Mouse (Mus musculus) limb, embryonic 11.5 days (tissue): Measurements from ENCODE around the gene Kcnc2. TPM values are rescaled to one million over a fixed set of nuclear protein-coding genes. Genes with fewer than 3 reads are reported as not detected.

Source experiments
- ATAC-seq: fragments of 200-750 bp; cut with Nextera tagmentation; 2 replicates; pipeline ENCODE4 v1.8.0; 2017; ENCODE audit warnings: low read depth; ENCODE audit not compliant: insufficient number of reproducible peaks, low FRiP score, low TSS enrichment
- DNase-seq: peaks from one replicate; pipeline ENCODE4 v3.0.0-alpha.2; 2015; ENCODE audit warnings: low spot score
- H3K27ac ChIP-seq: fragments of 300-500 bp; sonication (generic); replicated peaks from 2 replicates; pipeline ENCODE4 v1.5.1; 2014; ENCODE audit warnings: low read depth, mild to moderate bottlenecking, low read length
- H3K27me3 ChIP-seq: fragments of 300-500 bp; sonication (generic); 2 replicates; pipeline ENCODE4 v1.6.1; 2014; ENCODE audit warnings: mild to moderate bottlenecking, low read length, mixed read lengths; ENCODE audit not compliant: control insufficient read depth, insufficient read depth
- H3K36me3 ChIP-seq: fragments of 300-500 bp; sonication (generic); 2 replicates; pipeline ENCODE4 v1.6.1; 2014; ENCODE audit warnings: mild to moderate bottlenecking, low read length, moderate library complexity, mixed read lengths; ENCODE audit not compliant: control insufficient read depth, insufficient read depth
- H3K4me1 ChIP-seq: fragments of 300-500 bp; sonication (generic); 2 replicates; pipeline ENCODE4 v1.6.1; 2014; ENCODE audit warnings: low read length, mixed read lengths; ENCODE audit not compliant: control insufficient read depth, insufficient read depth
- H3K4me2 ChIP-seq: fragments of 300-500 bp; sonication (generic); 2 replicates; pipeline ENCODE4 v1.6.1; 2014; ENCODE audit warnings: low read depth, mild to moderate bottlenecking, moderate library complexity; ENCODE audit not compliant: severe bottlenecking
- H3K4me3 ChIP-seq: fragments of 300-500 bp; sonication (generic); 2 replicates; pipeline ENCODE4 v1.5.1; 2014; ENCODE audit warnings: low read depth, low read length
- H3K9ac ChIP-seq: fragments of 300-500 bp; sonication (generic); 2 replicates; pipeline ENCODE4 v1.6.1; 2014; ENCODE audit warnings: mild to moderate bottlenecking, low read length
- H3K9me3 ChIP-seq: fragments of 300-500 bp; sonication (generic); 2 replicates; pipeline ENCODE4 v1.6.1; 2016; ENCODE audit warnings: low read length; ENCODE audit not compliant: control insufficient read depth
- WGBS: fragments of 180-500 bp; shearing (Covaris S2); extraction: QIAGEN DNeasy Blood & Tissue Kit; methylation state at CpG from one replicate; pipeline ENCODE4 v1.1.7; 2014; 5-methylcytosine and 5-hydroxymethylcytosine counted together
- polyA plus RNA-seq: library from polyadenylated mRNA; unstranded; fragments of >200 nt; fragmentation: Nextera tagmentation; extraction: Ambion mirVana; gene quantifications from 2 replicates; pipeline ENCODE4 v1.2.1, GENCODE M21; 2014

Gene Kcnc2
- polyA plus RNA-seq, 1 experiment from 2014 or later = 0.32 TPM

- no peak overlapping the region for H3K4me2 ChIP-seq
- H3K4me1 ChIP-seq = no peaks in the 10 kb centered on the region
- no peak overlapping the region for H3K4me3 ChIP-seq
- ATAC-seq (no peak), DNase-seq (no peak)
- 77% methylated on average over 2 of the region's 2 CpGs for WGBS
- H3K9me3 ChIP-seq = no peaks in the 10 kb centered on the region
- H3K27me3 ChIP-seq = no peaks in the 10 kb centered on the region
- H3K36me3 ChIP-seq = no peaks in the 10 kb centered on the region
- no peak overlapping the region for H3K9ac ChIP-seq
- H3K27ac ChIP-seq = no peak overlapping the region
Measured at GRCm38 (mm10) chr10:112409525-112409924, 138.6 kb downstream of the Kcnc2 start.

GRCm38 (mm10) chr10:112423327-112423726 lies 152.4 kb downstream of the Kcnc2 start:
- WGBS = 59% methylated on average over 10 of the region's 10 CpGs

GRCm38 (mm10) chr10:112436950-112437349 lies 166.0 kb downstream of the Kcnc2 start:
- Histone ChIP-seq H3K36me3 (no peaks in the 10 kb centered on the region), H3K27ac (no peak overlapping the region), H3K4me3 (no peak overlapping the region), H3K4me2 (no peak overlapping the region), H3K9ac (no peak overlapping the region), H3K27me3 (no peaks in the 10 kb centered on the region), H3K9me3 (no peaks in the 10 kb centered on the region), H3K4me1 (no peaks in the 10 kb centered on the region)
- DNase-seq (no peak), ATAC-seq (no peak)
- WGBS = 80% methylated on average over 2 of the region's 2 CpGs

More at GRCm38 (mm10) chr10:112423327-112423726, 152.4 kb downstream of the Kcnc2 start:
- ATAC-seq (no peak), DNase-seq (peak; percentile 59)
- no peaks in the 10 kb centered on the region for H3K9me3 ChIP-seq
- no peaks in the 10 kb centered on the region for H3K36me3 ChIP-seq
- no peak overlapping the region for H3K9ac ChIP-seq
- no peak overlapping the region for H3K27ac ChIP-seq
- H3K27me3 ChIP-seq = no peaks in the 10 kb centered on the region
- H3K4me1 ChIP-seq = no peaks in the 10 kb centered on the region
- H3K4me3 ChIP-seq = no peak overlapping the region
- no peak overlapping the region for H3K4me2 ChIP-seq

- no peak for ATAC-seq
- Histone ChIP-seq H3K27ac (no peak overlapping the region), H3K9ac (no peak overlapping the region), H3K9me3 (no peaks in the 10 kb centered on the region), H3K4me1 (no peaks in the 10 kb centered on the region), H3K4me2 (no peak overlapping the region), H3K36me3 (no peaks in the 10 kb centered on the region), H3K27me3 (no peaks in the 10 kb centered on the region), H3K4me3 (no peak overlapping the region)
- no peak for DNase-seq
- 80% methylated on average over 4 of the region's 4 CpGs for WGBS
Measured at GRCm38 (mm10) chr10:112444640-112445039, 173.7 kb downstream of the Kcnc2 start.

GRCm38 (mm10) chr10:112450910-112451309 lies 180.0 kb downstream of the Kcnc2 start:
- WGBS = 86% methylated on average over 5 of the region's 5 CpGs
- H3K27me3 ChIP-seq = no peaks in the 10 kb centered on the region

GRCm38 (mm10) chr10:112468689-112469384 lies 197.9 kb downstream of the Kcnc2 start:
- DNase-seq (no peak), ATAC-seq (no peak)
- Histone ChIP-seq H3K4me3 (no peak overlapping the region), H3K4me1 (no peaks in the 10 kb centered on the region), H3K9ac (no peak overlapping the region), H3K27ac (no peak overlapping the region), H3K36me3 (no peaks in the 10 kb centered on the region), H3K9me3 (no peaks in the 10 kb centered on the region), H3K27me3 (no peaks in the 10 kb centered on the region), H3K4me2 (no peak overlapping the region)
- 88% methylated on average over 6 of the region's 6 CpGs for WGBS

More at GRCm38 (mm10) chr10:112450910-112451309, 180.0 kb downstream of the Kcnc2 start:
- Histone ChIP-seq H3K4me3 (no peak overlapping the region), H3K9ac (no peak overlapping the region), H3K4me1 (no peaks in the 10 kb centered on the region), H3K4me2 (no peak overlapping the region), H3K27ac (no peak overlapping the region), H3K9me3 (no peaks in the 10 kb centered on the region), H3K36me3 (no peaks in the 10 kb centered on the region)
- DNase-seq (no peak), ATAC-seq (no peak)

- DNase-seq (no peak), ATAC-seq (no peak)
- Histone ChIP-seq H3K4me2 (no peak overlapping the region), H3K27ac (no peak overlapping the region), H3K36me3 (no peaks in the 10 kb centered on the region), H3K9me3 (no peaks in the 10 kb centered on the region), H3K4me3 (no peak overlapping the region), H3K9ac (no peak overlapping the region), H3K27me3 (no peaks in the 10 kb centered on the region), H3K4me1 (no peaks in the 10 kb centered on the region)
- 83% methylated on average over 6 of the region's 6 CpGs for whole genome bisulfite sequencing
Measured at GRCm38 (mm10) chr10:112474122-112474810, 203.3 kb downstream of the Kcnc2 start.

GRCm38 (mm10) chr10:112481461-112481860 lies 210.5 kb downstream of the Kcnc2 start:
- Histone ChIP-seq H3K4me3 (no peak overlapping the region), H3K4me2 (no peak overlapping the region), H3K36me3 (no peaks in the 10 kb centered on the region), H3K4me1 (no peaks in the 10 kb centered on the region), H3K9ac (no peak overlapping the region), H3K27ac (no peak overlapping the region), H3K27me3 (no peaks in the 10 kb centered on the region), H3K9me3 (no peaks in the 10 kb centered on the region)
- DNase-seq (no peak), ATAC-seq (no peak)
- 87% methylated on average over 2 of the region's 2 CpGs for WGBS
